Mouse (Mus musculus) hindbrain, postnatal 0 days (tissue): Measurements from ENCODE around the gene A730049H05Rik. TPM values are rescaled to one million over a fixed set of nuclear protein-coding genes. Genes with fewer than 3 reads are reported as not detected.

Experiments
- ATAC-seq: fragments of 200-750 bp; cut with Nextera tagmentation; 2 replicates; pipeline ENCODE4 v1.8.0; 2017; ENCODE audit warnings: mild to moderate bottlenecking, moderate TSS enrichment, moderate library complexity
- DNase-seq: peaks from one replicate; pipeline ENCODE4 v3.0.0-alpha.2; 2015; ENCODE audit warnings: low spot score
- H3K27ac ChIP-seq: fragments of 300-500 bp; sonication (generic); 2 replicates; pipeline ENCODE4 v1.5.1; 2014; ENCODE audit warnings: mild to moderate bottlenecking
- H3K27me3 ChIP-seq: fragments of 300-500 bp; sonication (generic); 2 replicates; pipeline ENCODE4 v1.6.1; 2014; ENCODE audit warnings: low read length, mixed read lengths; ENCODE audit not compliant: insufficient read depth
- H3K36me3 ChIP-seq: fragments of 300-500 bp; sonication (generic); 2 replicates; pipeline ENCODE4 v1.6.1; 2014; ENCODE audit warnings: low read length, mixed read lengths; ENCODE audit not compliant: insufficient read depth
- H3K4me1 ChIP-seq: fragments of 300-500 bp; sonication (generic); 2 replicates; pipeline ENCODE4 v1.6.1; 2014; ENCODE audit warnings: antibody characterized with exemption, low read length, mixed read lengths; ENCODE audit not compliant: insufficient read depth
- H3K4me2 ChIP-seq: fragments of 300-500 bp; sonication (generic); 2 replicates; pipeline ENCODE4 v1.6.1; 2014; ENCODE audit warnings: low read depth, mild to moderate bottlenecking, low read length, moderate library complexity, mixed read lengths
- H3K4me3 ChIP-seq: fragments of 300-500 bp; sonication (generic); 2 replicates; pipeline ENCODE4 v1.5.1; 2014; ENCODE audit warnings: low read length
- H3K9ac ChIP-seq: fragments of 300-500 bp; sonication (generic); replicated peaks from 2 replicates; pipeline ENCODE4 v1.6.1; 2014; ENCODE audit warnings: mild to moderate bottlenecking, low read length, moderate library complexity, mixed read lengths
- H3K9me3 ChIP-seq: fragments of 300-500 bp; sonication (generic); 2 replicates; pipeline ENCODE4 v1.6.1; 2016; ENCODE audit warnings: low read length, mixed read lengths
- CTCF ChIP-seq: IDR thresholded peaks from 2 replicates; pipeline ENCODE4 v1.5.1; 2016; ENCODE audit warnings: antibody characterized with exemption, control low read depth, low read depth
- WGBS: fragments of 180-500 bp; shearing (Covaris S2); extraction: QIAGEN DNeasy Blood & Tissue Kit; methylation state at CpG from one replicate; pipeline ENCODE4 v1.1.7; 2014; 5-methylcytosine and 5-hydroxymethylcytosine counted together
- polyA plus RNA-seq: library from polyadenylated mRNA; unstranded; fragments of >200 nt; fragmentation: Nextera tagmentation; extraction: Ambion mirVana; gene quantifications from 2 replicates; pipeline ENCODE4 v1.2.1, GENCODE M21; 2015
- total RNA-seq: library from RNA; depleted of rRNA; stranded (reverse); fragments of >200 nt; gene quantifications from 2 replicates; pipeline ENCODE4 v1.2.3, GENCODE M21; 2014; rRNA removed

A730049H05Rik gene
- total RNA-seq (0.65 and 0.68 TPM in 2 replicates), polyA plus RNA-seq (1.2 and 1.7 TPM in 2 replicates)

DNA sequence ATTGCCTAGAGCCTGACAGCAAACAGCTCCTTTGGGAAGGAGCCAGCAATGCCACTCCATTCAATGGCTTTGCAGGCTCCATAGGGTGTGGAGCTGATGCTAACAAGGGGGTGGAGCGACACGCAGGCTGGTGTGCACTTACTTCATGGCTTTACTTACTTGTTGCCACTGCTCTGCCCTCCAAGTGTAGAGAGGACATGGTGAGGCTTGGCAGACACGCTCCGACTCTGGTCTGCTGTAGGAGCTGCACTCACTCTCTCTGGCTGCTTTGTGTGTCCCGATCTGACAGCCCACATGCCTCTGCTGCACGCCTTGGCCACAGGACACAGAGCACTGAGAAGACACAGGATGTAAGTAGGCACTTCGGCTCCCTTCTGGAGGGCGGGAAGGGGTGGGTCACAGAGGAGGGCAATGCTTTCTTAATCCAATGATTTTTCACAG is at the start of gene A730049H05Rik:
Gene A730049H05Rik, plus strand, starts transcription at position 168 of the 441 bp plus-strand sequence.
- Histone ChIP-seq H3K4me2 (peak within 1 kb of the TSS; percentile 34; the same call in 1 of the 2 replicates), H3K27me3 (no peaks in the 10 kb centered on the region), H3K9ac (no peak within 1 kb of the TSS), H3K4me3 (no peak within 1 kb of the TSS), H3K36me3 (no peaks in the 10 kb centered on the region), H3K27ac (no peak within 1 kb of the TSS), H3K9me3 (no peaks in the 10 kb centered on the region), H3K4me1 (peaks cover 10% of the 10 kb centered on the region)
- ATAC-seq (peak; percentile 76), DNase-seq (peak; percentile 62)
- 4% methylated on average over 8 of the region's 8 CpGs for WGBS
- TF ChIP-seq CTCF, result no peak

DNA sequence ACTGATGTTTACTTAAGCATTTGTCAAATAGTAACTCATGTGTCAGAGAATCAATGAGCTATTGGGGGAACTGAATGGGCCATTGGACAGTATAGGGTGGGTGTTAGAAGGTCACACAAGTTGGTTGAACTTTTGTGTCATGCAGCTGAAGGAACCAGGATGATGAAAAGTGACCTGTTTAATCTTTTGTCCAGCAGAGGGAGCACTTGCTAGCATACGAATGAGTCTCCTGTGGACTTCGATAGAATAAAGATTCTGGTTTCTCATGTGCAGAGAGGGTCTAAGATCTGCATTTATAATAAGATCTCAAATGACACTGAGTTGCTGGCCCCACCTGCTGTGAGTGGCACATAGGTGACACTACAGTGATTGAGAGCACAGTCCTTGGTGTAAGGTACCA is 39.9 kb upstream of the A730049H05Rik start:
- no peaks in the 10 kb centered on the region for H3K27me3 ChIP-seq
- WGBS, result 9% methylated on average over 2 of the region's 2 CpGs
- DNase-seq (peak; percentile 88), ATAC-seq (0 out of 2 replicates have a peak, but pooled peaks have one; percentile 24)
- H3K27ac ChIP-seq, result no peak overlapping the region
- H3K4me1 ChIP-seq, result no peaks in the 10 kb centered on the region
- no peak overlapping the region for H3K9ac ChIP-seq
- H3K9me3 ChIP-seq, result no peaks in the 10 kb centered on the region
- H3K4me2 ChIP-seq, result no peak overlapping the region
- peak; percentile 80 for TF ChIP-seq CTCF
- no peak overlapping the region for H3K4me3 ChIP-seq
- H3K36me3 ChIP-seq, result no peaks in the 10 kb centered on the region

- WGBS, result 81% methylated on average over 11 of the region's 11 CpGs
- Histone ChIP-seq H3K36me3 (no peaks in the 10 kb centered on the region), H3K9me3 (no peaks in the 10 kb centered on the region), H3K9ac (no peak overlapping the region), H3K27me3 (no peaks in the 10 kb centered on the region), H3K27ac (no peak overlapping the region), H3K4me2 (no peak overlapping the region), H3K4me1 (no peaks in the 10 kb centered on the region), H3K4me3 (no peak overlapping the region)
- DNase-seq (no peak), ATAC-seq (no peak)
- TF ChIP-seq CTCF, result no peak
Observed at GRCm38 (mm10) chr6:92779140-92779934, 36.9 kb upstream of the A730049H05Rik start.

GRCm38 (mm10) chr6:92779935-92780205 is 36.4 kb upstream of the A730049H05Rik start:
- no peak for ATAC-seq
- Histone ChIP-seq H3K27ac (no peak overlapping the region), H3K4me3 (no peak overlapping the region), H3K36me3 (no peaks in the 10 kb centered on the region), H3K27me3 (no peaks in the 10 kb centered on the region), H3K9ac (no peak overlapping the region), H3K9me3 (no peaks in the 10 kb centered on the region), H3K4me1 (no peaks in the 10 kb centered on the region), H3K4me2 (no peak overlapping the region)
- DNase-seq, result no peak
- no peak for TF ChIP-seq CTCF
- 60% methylated on average over 5 of the region's 5 CpGs for whole genome bisulfite sequencing

- ATAC-seq, result no peak
- WGBS, result 82% methylated on average over 6 of the region's 6 CpGs
- H3K36me3 ChIP-seq, result no peaks in the 10 kb centered on the region
Observed at GRCm38 (mm10) chr6:92781446-92781845, 34.8 kb upstream of the A730049H05Rik start.

DNA sequence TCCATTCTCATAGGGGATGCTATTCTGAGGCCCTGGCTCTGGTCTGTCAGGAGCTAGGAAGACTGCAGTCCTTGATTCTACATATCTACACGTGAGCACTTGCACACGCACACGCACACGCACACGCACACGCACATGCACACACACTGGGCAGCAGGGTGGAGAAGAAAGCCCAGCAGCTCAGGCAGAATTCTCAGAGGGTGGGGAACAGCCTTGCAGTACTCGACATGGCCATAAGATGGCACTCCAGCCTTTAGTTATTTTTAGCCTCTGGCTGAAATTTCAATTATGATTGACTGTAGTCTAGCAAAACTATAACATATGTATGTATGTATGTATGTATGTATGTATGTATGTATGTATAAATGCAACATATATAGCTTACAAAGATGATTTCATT is 31.5 kb upstream of the A730049H05Rik start:
- Histone ChIP-seq H3K9ac (no peak overlapping the region), H3K36me3 (no peaks in the 10 kb centered on the region), H3K27ac (no peak overlapping the region), H3K4me3 (no peak overlapping the region), H3K27me3 (no peaks in the 10 kb centered on the region; the same call in 1 of the 2 replicates), H3K9me3 (no peaks in the 10 kb centered on the region), H3K4me2 (no peak overlapping the region), H3K4me1 (0 out of 2 replicates have a peak, but pooled peaks cover 3% of the 10 kb centered on the region)
- WGBS, result 9% methylated on average over 7 of the region's 7 CpGs
- DNase-seq (peak; percentile 78), ATAC-seq (0 out of 2 replicates have a peak, but pooled peaks have one; percentile 48)
- peak; percentile 91 for TF ChIP-seq CTCF

More at GRCm38 (mm10) chr6:92781446-92781845, 34.8 kb upstream of the A730049H05Rik start:
- no peaks in the 10 kb centered on the region for H3K4me1 ChIP-seq
- no peak overlapping the region for H3K27ac ChIP-seq
- H3K4me2 ChIP-seq, result no peak overlapping the region
- H3K9me3 ChIP-seq, result no peaks in the 10 kb centered on the region
- no peak for DNase-seq
- TF ChIP-seq CTCF, result no peak
- no peaks in the 10 kb centered on the region; the same call in 1 of the 2 replicates for H3K27me3 ChIP-seq
- H3K9ac ChIP-seq, result no peak overlapping the region
- no peak overlapping the region for H3K4me3 ChIP-seq
